Mouse (Mus musculus) stomach, postnatal 0 days (tissue): ENCODE results near the gene Erc2.

Experiments
- CTCF ChIP-seq: IDR thresholded peaks from 2 replicates; pipeline ENCODE4 v1.5.1; 2016; ENCODE audit warnings: antibody characterized with exemption, low read depth, mild to moderate bottlenecking, moderate library complexity
- EP300 ChIP-seq: optimal IDR thresholded peaks from 2 replicates; pipeline ENCODE3; 2016; ENCODE audit warnings: antibody characterized with exemption

GRCm38 (mm10) chr14:27682368-27683052, 60.3 kb downstream of the Erc2 start:
- no peak for TF ChIP-seq CTCF
- TF ChIP-seq EP300, result no peak
